Mouse (Mus musculus) embryonic facial prominence, embryonic 13.5 days (tissue): Measurements from ENCODE around the gene Apbb2. TPM values are rescaled to one million over a fixed set of nuclear protein-coding genes. Genes with fewer than 3 reads are reported as not detected.
A peak's percentile ranks its signal among the peaks of the same experiment; 100 is the strongest.

Source experiments
- ATAC-seq: fragments of 200-750 bp; cut with Nextera tagmentation; 2 replicates; pipeline ENCODE4 v1.8.0; 2017; ENCODE audit warnings: low read depth; ENCODE audit not compliant: insufficient number of reproducible peaks, insufficient read depth, low FRiP score, low TSS enrichment
- H3K27ac ChIP-seq: fragments of 300-500 bp; sonication (generic); 2 replicates; pipeline ENCODE4 v1.5.1; 2015; ENCODE audit warnings: moderate library complexity, mild to moderate bottlenecking, inconsistent platforms
- H3K27me3 ChIP-seq: fragments of 300-500 bp; sonication (generic); 2 replicates; pipeline ENCODE4 v1.6.1; 2015; ENCODE audit warnings: mild to moderate bottlenecking, inconsistent platforms
- H3K36me3 ChIP-seq: fragments of 300-500 bp; sonication (generic); 2 replicates; pipeline ENCODE4 v1.6.1; 2015; ENCODE audit warnings: mild to moderate bottlenecking, inconsistent platforms
- H3K4me1 ChIP-seq: fragments of 300-500 bp; sonication (generic); 2 replicates; pipeline ENCODE4 v1.6.1; 2015; ENCODE audit warnings: inconsistent platforms
- H3K4me2 ChIP-seq: fragments of 300-500 bp; sonication (generic); 2 replicates; pipeline ENCODE4 v1.6.1; 2015; ENCODE audit warnings: moderate library complexity, mild to moderate bottlenecking, inconsistent platforms
- H3K4me3 ChIP-seq: fragments of 300-500 bp; sonication (generic); 2 replicates; pipeline ENCODE4 v1.5.1; 2015; ENCODE audit warnings: mild to moderate bottlenecking, inconsistent platforms
- H3K9ac ChIP-seq: fragments of 300-500 bp; sonication (generic); 2 replicates; pipeline ENCODE4 v1.6.1; 2015; ENCODE audit warnings: mild to moderate bottlenecking, inconsistent platforms
- H3K9me3 ChIP-seq: fragments of 300-500 bp; sonication (generic); 2 replicates; pipeline ENCODE4 v1.6.1; 2016; ENCODE audit warnings: inconsistent platforms
- WGBS: fragments of 180-500 bp; shearing (Covaris S2); methylation state at CpG from one replicate; pipeline ENCODE4 v1.1.7; 2015; ENCODE audit warnings: mixed read lengths; 5-methylcytosine and 5-hydroxymethylcytosine counted together
- polyA plus RNA-seq: library from polyadenylated mRNA; unstranded; fragments of >200 nt; fragmentation: Nextera tagmentation; extraction: Ambion mirVana; gene quantifications from 2 replicates; pipeline ENCODE4 v1.2.1, GENCODE M21; 2015

The Apbb2 gene
- polyA plus RNA-seq, 1 experiment from 2014 or later = 74.1 TPM

DNA sequence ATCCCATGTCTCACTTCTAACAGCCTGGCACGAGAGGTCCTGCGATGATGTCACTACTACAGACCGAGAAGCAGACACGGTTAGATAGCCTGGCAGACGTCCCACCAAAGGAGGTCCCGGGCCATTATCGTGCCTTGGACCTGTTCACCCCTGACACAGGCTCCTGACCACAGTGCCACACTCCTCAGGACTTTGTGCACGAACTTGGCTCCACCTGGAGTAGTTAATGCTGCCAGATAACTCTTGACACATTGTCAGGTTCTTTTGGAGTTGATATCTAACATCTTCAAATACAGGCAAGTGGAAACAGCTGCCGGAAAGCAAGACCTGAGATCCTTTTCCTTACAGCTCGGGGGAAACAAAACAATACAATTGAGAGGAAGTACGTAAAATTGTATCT, 148.9 kb downstream of the Apbb2 start:
- Histone ChIP-seq H3K4me2 (no peak overlapping the region), H3K36me3 (0 out of 2 replicates have a peak, but pooled peaks cover 4% of the 10 kb centered on the region), H3K4me1 (peaks cover 11% of the 10 kb centered on the region), H3K27ac (peak overlapping the region; percentile 33; the same call in 1 of the 2 replicates), H3K9ac (no peak overlapping the region), H3K9me3 (no peaks in the 10 kb centered on the region), H3K27me3 (no peaks in the 10 kb centered on the region), H3K4me3 (no peak overlapping the region)
- ATAC-seq = no peak
- WGBS = 71% methylated on average over 11 of the region's 11 CpGs

DNA sequence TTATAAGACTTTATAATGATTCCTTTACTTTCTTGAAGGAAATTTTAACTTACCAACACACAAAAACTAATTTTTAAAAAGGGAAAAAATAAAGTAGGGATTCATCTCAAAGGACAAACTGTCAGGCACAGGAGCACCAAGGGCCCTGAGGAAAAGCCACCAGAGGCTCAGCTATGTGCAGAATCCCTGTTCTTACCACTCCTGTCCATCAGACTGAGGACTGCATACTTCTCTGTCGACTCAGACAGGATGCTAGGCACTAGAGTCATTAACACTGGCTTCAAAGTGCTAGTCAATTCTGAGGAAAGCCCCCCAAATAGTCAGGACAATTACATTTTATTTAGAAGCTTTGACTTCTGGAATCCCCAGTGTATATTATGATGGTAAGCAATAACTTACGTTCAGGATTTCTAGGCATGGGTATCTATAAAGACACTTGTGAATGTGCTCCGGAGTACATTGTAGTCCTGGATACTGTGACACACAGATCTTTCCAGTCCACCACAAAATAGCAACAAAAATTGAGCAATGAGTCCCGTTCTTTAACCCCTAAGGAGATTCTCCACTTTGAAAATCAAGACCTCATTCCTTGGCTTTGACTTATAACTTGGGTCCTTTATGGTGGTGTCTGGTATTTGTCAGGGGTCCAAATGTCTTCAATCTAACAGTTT, 150.1 kb downstream of the Apbb2 start:
- H3K4me1 ChIP-seq = peaks cover 14% of the 10 kb centered on the region
- 39% methylated on average over 4 of the region's 4 CpGs for WGBS
- ATAC-seq = no peak

GRCm38 (mm10) chr5:66462665-66463064, 155.9 kb downstream of the Apbb2 start:
- no peaks in the 10 kb centered on the region for H3K27me3 ChIP-seq
- H3K4me3 ChIP-seq = no peak overlapping the region
- no peak for ATAC-seq
- no peaks in the 10 kb centered on the region for H3K9me3 ChIP-seq
- 65% methylated on average over 8 of the region's 8 CpGs for WGBS
- H3K4me2 ChIP-seq = no peak overlapping the region
- H3K27ac ChIP-seq = no peak overlapping the region
- peaks cover 13% of the 10 kb centered on the region for H3K36me3 ChIP-seq
- peaks cover 21% of the 10 kb centered on the region; the same call in 1 of the 2 replicates for H3K4me1 ChIP-seq
- no peak overlapping the region for H3K9ac ChIP-seq

More for the DNA sequence above, 150.1 kb downstream of the Apbb2 start:
- no peak overlapping the region; the same call in 1 of the 2 replicates for H3K27ac ChIP-seq
- no peak overlapping the region for H3K9ac ChIP-seq
- H3K9me3 ChIP-seq = no peaks in the 10 kb centered on the region
- no peak overlapping the region for H3K4me2 ChIP-seq
- 0 out of 2 replicates have a peak, but pooled peaks cover 4% of the 10 kb centered on the region for H3K36me3 ChIP-seq
- no peak overlapping the region for H3K4me3 ChIP-seq
- no peaks in the 10 kb centered on the region for H3K27me3 ChIP-seq

- WGBS = 60% methylated on average over 5 of the region's 5 CpGs
- Histone ChIP-seq H3K4me2 (no peak overlapping the region), H3K27me3 (no peaks in the 10 kb centered on the region), H3K9ac (no peak overlapping the region), H3K9me3 (no peaks in the 10 kb centered on the region), H3K4me1 (peaks cover 18% of the 10 kb centered on the region; the same call in 1 of the 2 replicates), H3K36me3 (peaks cover 13% of the 10 kb centered on the region), H3K4me3 (no peak overlapping the region), H3K27ac (no peak overlapping the region)
- ATAC-seq = no peak
Measured at GRCm38 (mm10) chr5:66458851-66459250, 159.7 kb downstream of the Apbb2 start.

- Histone ChIP-seq H3K27ac (no peak overlapping the region), H3K4me1 (peaks cover 18% of the 10 kb centered on the region; the same call in 1 of the 2 replicates), H3K9me3 (no peaks in the 10 kb centered on the region), H3K27me3 (no peaks in the 10 kb centered on the region), H3K4me3 (no peak overlapping the region), H3K9ac (no peak overlapping the region), H3K4me2 (no peak overlapping the region), H3K36me3 (peaks cover 16% of the 10 kb centered on the region)
- no peak for ATAC-seq
- WGBS = 82% methylated on average over 5 of the region's 5 CpGs
Measured at GRCm38 (mm10) chr5:66455271-66455670, 163.3 kb downstream of the Apbb2 start.

GRCm38 (mm10) chr5:66454826-66455225, 163.8 kb downstream of the Apbb2 start:
- H3K36me3 ChIP-seq = peaks cover 21% of the 10 kb centered on the region
- no peaks in the 10 kb centered on the region for H3K9me3 ChIP-seq
- H3K27me3 ChIP-seq = no peaks in the 10 kb centered on the region
- H3K4me2 ChIP-seq = no peak overlapping the region
- H3K4me3 ChIP-seq = no peak overlapping the region
- no peak overlapping the region for H3K27ac ChIP-seq
- no peak for ATAC-seq
- peaks cover 15% of the 10 kb centered on the region; the same call in 1 of the 2 replicates for H3K4me1 ChIP-seq
- no peak overlapping the region for H3K9ac ChIP-seq
- WGBS = 89% methylated on average over 4 of the region's 4 CpGs

GRCm38 (mm10) chr5:66453106-66453505, 165.5 kb downstream of the Apbb2 start:
- Histone ChIP-seq H3K27me3 (no peaks in the 10 kb centered on the region), H3K9ac (no peak overlapping the region), H3K9me3 (no peaks in the 10 kb centered on the region), H3K27ac (no peak overlapping the region), H3K4me1 (0 out of 2 replicates have a peak, but pooled peaks cover 2% of the 10 kb centered on the region), H3K36me3 (peaks cover 28% of the 10 kb centered on the region), H3K4me3 (no peak overlapping the region), H3K4me2 (no peak overlapping the region)
- ATAC-seq = no peak
- WGBS = 71% methylated on average over 4 of the region's 4 CpGs

- no peaks in the 10 kb centered on the region for H3K27me3 ChIP-seq
- H3K36me3 ChIP-seq = peaks cover 28% of the 10 kb centered on the region
- H3K4me3 ChIP-seq = no peak overlapping the region
- H3K27ac ChIP-seq = no peak overlapping the region
- H3K9ac ChIP-seq = no peak overlapping the region
- no peaks in the 10 kb centered on the region for H3K9me3 ChIP-seq
- 86% methylated on average over 5 of the region's 5 CpGs for whole genome bisulfite sequencing
- ATAC-seq = no peak
- H3K4me1 ChIP-seq = no peaks in the 10 kb centered on the region
- no peak overlapping the region for H3K4me2 ChIP-seq
Measured at GRCm38 (mm10) chr5:66451561-66451960, 167.0 kb downstream of the Apbb2 start.

DNA sequence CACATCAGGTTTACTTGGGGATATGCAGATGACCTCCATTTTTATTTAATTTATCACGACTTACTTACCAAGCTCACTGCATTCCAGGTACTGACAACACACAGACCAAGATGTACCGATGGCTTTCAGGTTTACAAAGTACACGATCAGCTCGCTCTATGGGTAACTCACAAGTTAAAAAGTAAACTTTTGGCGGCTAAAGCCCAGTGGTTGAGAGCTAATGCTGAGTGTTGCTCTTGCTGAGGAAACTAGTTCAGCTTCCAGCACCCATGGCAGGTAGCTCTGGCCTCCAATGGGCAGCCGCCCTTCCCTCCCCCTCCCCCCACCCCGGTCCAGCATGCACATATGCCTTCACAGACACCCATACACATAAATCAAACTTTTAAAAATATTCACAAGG, 173.1 kb downstream of the Apbb2 start:
- Histone ChIP-seq H3K9me3 (no peaks in the 10 kb centered on the region), H3K4me3 (no peak overlapping the region), H3K36me3 (peaks cover 14% of the 10 kb centered on the region), H3K4me2 (no peak overlapping the region), H3K9ac (no peak overlapping the region), H3K27me3 (no peaks in the 10 kb centered on the region), H3K27ac (no peak overlapping the region), H3K4me1 (peaks cover 5% of the 10 kb centered on the region; the same call in 1 of the 2 replicates)
- ATAC-seq = no peak
- 92% methylated on average over 7 of the region's 7 CpGs for WGBS

DNA sequence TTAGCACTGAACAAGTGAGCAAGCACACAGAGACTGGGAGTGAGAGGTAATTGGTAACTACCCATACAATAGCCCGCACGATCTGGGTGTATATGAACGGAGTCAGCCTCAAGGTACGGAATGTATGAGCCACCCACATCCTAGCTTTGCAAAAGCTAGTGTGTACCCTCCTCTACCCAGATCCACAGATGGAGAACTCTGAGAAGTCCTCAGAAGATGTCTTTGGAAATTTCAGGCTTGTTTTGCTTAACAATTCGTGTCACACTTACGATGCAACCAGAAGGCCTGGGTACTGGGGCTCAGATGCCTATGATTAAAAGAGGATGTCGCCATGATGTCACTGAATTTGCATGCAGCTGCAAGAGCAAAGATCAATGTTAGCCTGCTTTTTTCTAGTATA, 176.3 kb downstream of the Apbb2 start:
- 85% methylated on average over 7 of the region's 7 CpGs for WGBS
- Histone ChIP-seq H3K36me3 (no peaks in the 10 kb centered on the region), H3K9ac (no peak overlapping the region)

DNA sequence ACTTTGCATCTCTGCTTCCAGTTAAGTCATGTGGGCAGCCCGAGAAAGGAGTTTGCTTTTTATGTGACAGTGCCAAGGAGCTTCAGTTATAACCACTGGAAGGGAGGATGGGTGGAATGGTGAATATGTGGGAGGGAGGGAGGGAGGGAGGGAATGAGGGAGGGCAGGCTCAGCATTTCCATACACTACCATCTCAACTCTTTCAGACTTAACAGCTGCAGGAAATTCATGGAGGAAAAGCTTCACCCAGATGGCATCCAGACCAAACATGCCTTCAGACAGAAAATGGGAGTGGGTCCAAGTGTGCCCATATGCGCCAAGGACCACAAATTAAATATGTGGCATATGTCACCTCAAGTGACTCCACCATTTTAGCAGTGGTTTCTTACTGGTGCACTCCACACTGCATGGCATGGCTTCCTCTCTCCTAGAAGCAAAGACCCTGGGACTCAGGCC, 181.8 kb downstream of the Apbb2 start:
- Histone ChIP-seq H3K9me3 (no peaks in the 10 kb centered on the region), H3K4me2 (no peak overlapping the region), H3K27ac (peak overlapping the region; percentile 40; the same call in 1 of the 2 replicates), H3K4me1 (0 out of 2 replicates have a peak, but pooled peaks cover 8% of the 10 kb centered on the region), H3K36me3 (no peaks in the 10 kb centered on the region), H3K9ac (no peak overlapping the region), H3K27me3 (no peaks in the 10 kb centered on the region), H3K4me3 (no peak overlapping the region)
- ATAC-seq = peak; percentile 26; the same call in 1 of the 2 replicates
- WGBS = 47% methylated on average over 2 of the region's 2 CpGs

More for the DNA sequence above, 176.3 kb downstream of the Apbb2 start:
- peaks cover 8% of the 10 kb centered on the region; the same call in 1 of the 2 replicates for H3K4me1 ChIP-seq
- H3K27me3 ChIP-seq = no peaks in the 10 kb centered on the region
- H3K4me2 ChIP-seq = no peak overlapping the region
- H3K27ac ChIP-seq = no peak overlapping the region
- H3K4me3 ChIP-seq = no peak overlapping the region
- no peaks in the 10 kb centered on the region for H3K9me3 ChIP-seq
- no peak for ATAC-seq

DNA sequence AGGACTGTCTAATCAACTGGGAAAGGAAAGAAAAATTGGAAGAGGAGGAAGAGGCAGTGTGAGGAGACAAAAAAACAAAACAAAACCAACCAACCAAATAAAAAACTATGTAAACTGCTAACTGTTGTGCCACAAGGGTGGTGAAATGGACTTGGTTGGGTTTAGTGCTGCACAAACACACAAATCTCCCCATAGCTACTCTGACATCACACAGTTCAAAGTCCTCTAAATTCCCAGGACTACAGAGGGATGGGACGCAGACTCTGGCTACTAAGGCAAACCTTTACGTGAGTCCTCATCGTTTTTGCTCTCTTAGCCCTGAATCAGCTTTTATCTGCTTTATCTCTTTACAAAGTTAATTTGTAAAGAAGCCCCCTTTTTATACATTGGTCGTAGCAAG, 183.4 kb downstream of the Apbb2 start:
- no peak for ATAC-seq
- H3K4me2 ChIP-seq = no peak overlapping the region
- H3K4me3 ChIP-seq = no peak overlapping the region
- H3K9ac ChIP-seq = no peak overlapping the region
- 0 out of 2 replicates have a peak, but pooled peaks cover 8% of the 10 kb centered on the region for H3K4me1 ChIP-seq
- no peaks in the 10 kb centered on the region for H3K9me3 ChIP-seq
- H3K27me3 ChIP-seq = no peaks in the 10 kb centered on the region
- H3K27ac ChIP-seq = no peak overlapping the region
- 94% methylated on average over 4 of the region's 4 CpGs for whole genome bisulfite sequencing
- no peaks in the 10 kb centered on the region for H3K36me3 ChIP-seq
